Mouse (Mus musculus): ENCODE results near the gene Olfr1259. TPM values are rescaled to one million over a fixed set of nuclear protein-coding genes. Genes with fewer than 3 reads are reported as not detected.
"Not testable (repeated sequence)": the region's sequence is repeated elsewhere in the genome, so short reads cannot be mapped to it uniquely, and the experiment has no call there.

Olfr1259 gene
- polyA plus RNA-seq (2014; fragmentation: Nextera tagmentation; extraction: Ambion mirVana) = not detected in 2 replicates

- no peak for DNase-seq (ENCODE audit: low spot score)
- Histone ChIP-seq H3K27me3 (replicated peaks; ENCODE audit: control insufficient read depth, insufficient read depth, low read length) (no peaks in the 10 kb centered on the region), H3K4me2 (ENCODE audit: low read length) (no peak within 1 kb of the TSS), H3K9me3 (replicated peaks; ENCODE audit: control insufficient read depth, low read length) (no peaks in the 10 kb centered on the region), H3K4me1 (ENCODE audit: control insufficient read depth, insufficient read depth, low read length) (no peaks in the 10 kb centered on the region), H3K4me3 (ENCODE audit: low read depth, low read length) (no peak within 1 kb of the TSS), H3K27ac (ENCODE audit: low read depth, low read length) (no peak within 1 kb of the TSS), H3K36me3 (ENCODE audit: control insufficient read depth, insufficient read depth, low read length) (no peaks in the 10 kb centered on the region), H3K9ac (ENCODE audit: low read length) (no peak within 1 kb of the TSS)
- no peak for ATAC-seq
- 90% methylated on average over 5 of the region's 5 CpGs for WGBS
Observed at GRCm38 (mm10) chr2:89948564-89948963, at the start of gene Olfr1259. Olfr1259 (minus strand) TSS chr2:89948664.

- Histone ChIP-seq H3K9me3 (replicated peaks; ENCODE audit: control insufficient read depth, low read length) (no peaks in the 10 kb centered on the region), H3K9ac (ENCODE audit: low read length) (no peak within 1 kb of the TSS), H3K4me1 (ENCODE audit: control insufficient read depth, insufficient read depth, low read length) (no peaks in the 10 kb centered on the region), H3K27me3 (replicated peaks; ENCODE audit: control insufficient read depth, insufficient read depth, low read length) (no peaks in the 10 kb centered on the region), H3K4me3 (ENCODE audit: low read depth, low read length) (no peak within 1 kb of the TSS), H3K36me3 (ENCODE audit: control insufficient read depth, insufficient read depth, low read length) (no peaks in the 10 kb centered on the region), H3K27ac (ENCODE audit: low read depth, low read length) (no peak within 1 kb of the TSS), H3K4me2 (ENCODE audit: low read length) (no peak within 1 kb of the TSS)
- no peak for ATAC-seq
- no peak for DNase-seq (ENCODE audit: low spot score)
Observed at GRCm38 (mm10) chr2:89990921-89991320, 42.5 kb upstream of the Olfr1259 start, which contains the start of gene Olfr1261. Olfr1261 (plus strand) TSS chr2:89991221.

- Histone ChIP-seq H3K27me3 (replicated peaks; ENCODE audit: control insufficient read depth, insufficient read depth, low read length) (no peaks in the 10 kb centered on the region), H3K4me3 (ENCODE audit: low read depth, low read length) (no peak overlapping the region), H3K36me3 (ENCODE audit: control insufficient read depth, insufficient read depth, low read length) (no peaks in the 10 kb centered on the region), H3K9ac (ENCODE audit: low read length) (no peak overlapping the region), H3K9me3 (replicated peaks; ENCODE audit: control insufficient read depth, low read length) (no peaks in the 10 kb centered on the region), H3K4me1 (ENCODE audit: control insufficient read depth, insufficient read depth, low read length) (no peaks in the 10 kb centered on the region), H3K4me2 (ENCODE audit: low read length) (no peak overlapping the region), H3K27ac (ENCODE audit: low read depth, low read length) (no peak overlapping the region)
- ATAC-seq = no peak
- no peak for DNase-seq (ENCODE audit: low spot score)
- 84% methylated on average over 2 of the region's 2 CpGs for WGBS
Observed at GRCm38 (mm10) chr2:89977709-89978108, 29.2 kb upstream of the Olfr1259 start.

- Histone ChIP-seq H3K9ac (ENCODE audit: low read length) (no peak within 1 kb of the TSS), H3K27ac (ENCODE audit: low read depth, low read length) (no peak within 1 kb of the TSS), H3K36me3 (ENCODE audit: control insufficient read depth, insufficient read depth, low read length) (no peaks in the 10 kb centered on the region), H3K4me1 (ENCODE audit: control insufficient read depth, insufficient read depth, low read length) (no peaks in the 10 kb centered on the region), H3K27me3 (replicated peaks; ENCODE audit: control insufficient read depth, insufficient read depth, low read length) (no peaks in the 10 kb centered on the region), H3K4me3 (ENCODE audit: low read depth, low read length) (no peak within 1 kb of the TSS), H3K4me2 (ENCODE audit: low read length) (no peak within 1 kb of the TSS), H3K9me3 (replicated peaks; ENCODE audit: control insufficient read depth, low read length) (no peaks in the 10 kb centered on the region)
- peak; percentile 1 for DNase-seq (ENCODE audit: low spot score)
- WGBS = 79% methylated on average over 2 of the region's 2 CpGs
- no peak for ATAC-seq
Observed at GRCm38 (mm10) chr2:89974184-89974583, 25.7 kb upstream of the Olfr1259 start, which contains the start of gene Olfr1260. Olfr1260 (plus strand) TSS chr2:89974340.

GRCm38 (mm10) chr2:89927009-89927408 is 21.5 kb downstream of the Olfr1259 start, which contains the start of gene Olfr1258:
Olfr1258 (plus strand) TSS chr2:89927309.
- no peak for ATAC-seq
- Histone ChIP-seq H3K9ac (ENCODE audit: low read length) (no peak within 1 kb of the TSS), H3K9me3 (replicated peaks; ENCODE audit: control insufficient read depth, low read length) (no peaks in the 10 kb centered on the region), H3K4me1 (ENCODE audit: control insufficient read depth, insufficient read depth, low read length) (no peaks in the 10 kb centered on the region), H3K27me3 (replicated peaks; ENCODE audit: control insufficient read depth, insufficient read depth, low read length) (no peaks in the 10 kb centered on the region), H3K4me3 (ENCODE audit: low read depth, low read length) (no peak within 1 kb of the TSS), H3K27ac (ENCODE audit: low read depth, low read length) (no peak within 1 kb of the TSS), H3K4me2 (ENCODE audit: low read length) (no peak within 1 kb of the TSS), H3K36me3 (ENCODE audit: control insufficient read depth, insufficient read depth, low read length) (no peaks in the 10 kb centered on the region)
- DNase-seq (ENCODE audit: low spot score) = no peak

GRCm38 (mm10) chr2:89912616-89913015 is 35.8 kb downstream of the Olfr1259 start:
- H3K27me3 ChIP-seq (replicated peaks; ENCODE audit: control insufficient read depth, insufficient read depth, low read length); H3K4me3 ChIP-seq (ENCODE audit: low read depth, low read length); H3K9me3 ChIP-seq (replicated peaks; ENCODE audit: control insufficient read depth, low read length); H3K4me1 ChIP-seq (ENCODE audit: control insufficient read depth, insufficient read depth, low read length); H3K4me2 ChIP-seq (ENCODE audit: low read length); H3K36me3 ChIP-seq (ENCODE audit: control insufficient read depth, insufficient read depth, low read length); ATAC-seq; DNase-seq (ENCODE audit: low spot score); H3K9ac ChIP-seq (ENCODE audit: low read length); H3K27ac ChIP-seq (ENCODE audit: low read depth, low read length): not testable (repeated sequence)
- 93% methylated on average over 9 of the region's 9 CpGs for WGBS

Other genes with a start within 250 kb of the Olfr1259 start
- gene Olfr1252, start 223.7 kb downstream of the Olfr1259 start, polyA plus RNA-seq (2014; fragmentation: Nextera tagmentation; extraction: Ambion mirVana) = not detected in 2 replicates
- gene Olfr1253, start 191.6 kb downstream of the Olfr1259 start, polyA plus RNA-seq (2014; fragmentation: Nextera tagmentation; extraction: Ambion mirVana) = not detected in 2 replicates
- not detected in 2 replicates for gene Olfr1254, start 155.0 kb downstream of the Olfr1259 start, polyA plus RNA-seq (2014; fragmentation: Nextera tagmentation; extraction: Ambion mirVana)
- gene Olfr1255, start 136.6 kb downstream of the Olfr1259 start, polyA plus RNA-seq (2014; fragmentation: Nextera tagmentation; extraction: Ambion mirVana) = not detected in 2 replicates
- gene Olfr1256, start 107.1 kb downstream of the Olfr1259 start, polyA plus RNA-seq (2014; fragmentation: Nextera tagmentation; extraction: Ambion mirVana) = not detected in 2 replicates
- not detected in 2 replicates for gene Olfr48, start 100.5 kb downstream of the Olfr1259 start, polyA plus RNA-seq (2014; fragmentation: Nextera tagmentation; extraction: Ambion mirVana)
- gene Olfr1257, start 70.2 kb downstream of the Olfr1259 start, polyA plus RNA-seq (2014; fragmentation: Nextera tagmentation; extraction: Ambion mirVana) = not detected in 2 replicates
- not detected in 2 replicates for gene Olfr1258, start 21.4 kb downstream of the Olfr1259 start, polyA plus RNA-seq (2014; fragmentation: Nextera tagmentation; extraction: Ambion mirVana)
- not detected in 2 replicates for gene Olfr1260, start 25.7 kb upstream of the Olfr1259 start, polyA plus RNA-seq (2014; fragmentation: Nextera tagmentation; extraction: Ambion mirVana)
- not detected in 2 replicates for gene Olfr1261, start 42.6 kb upstream of the Olfr1259 start, polyA plus RNA-seq (2014; fragmentation: Nextera tagmentation; extraction: Ambion mirVana)
- not detected in 2 replicates for gene Olfr1262, start 51.5 kb upstream of the Olfr1259 start, polyA plus RNA-seq (2014; fragmentation: Nextera tagmentation; extraction: Ambion mirVana)
- not detected in 2 replicates for gene Olfr1263, start 63.5 kb upstream of the Olfr1259 start, polyA plus RNA-seq (2014; fragmentation: Nextera tagmentation; extraction: Ambion mirVana)
- gene Olfr1264, start 76.9 kb upstream of the Olfr1259 start, polyA plus RNA-seq (2014; fragmentation: Nextera tagmentation; extraction: Ambion mirVana) = not detected in 2 replicates
- gene Olfr1265, start 86.7 kb upstream of the Olfr1259 start, polyA plus RNA-seq (2014; fragmentation: Nextera tagmentation; extraction: Ambion mirVana) = not detected in 2 replicates
- not detected in 2 replicates for gene Olfr140, start 114.9 kb upstream of the Olfr1259 start, polyA plus RNA-seq (2014; fragmentation: Nextera tagmentation; extraction: Ambion mirVana)
- not detected in 2 replicates for gene Olfr1269, start 172.7 kb upstream of the Olfr1259 start, polyA plus RNA-seq (2014; fragmentation: Nextera tagmentation; extraction: Ambion mirVana)
- gene Olfr32, start 193.6 kb upstream of the Olfr1259 start, polyA plus RNA-seq (2014; fragmentation: Nextera tagmentation; extraction: Ambion mirVana) = not detected in 2 replicates
- not detected in 2 replicates for gene Olfr1270, start 204.4 kb upstream of the Olfr1259 start, polyA plus RNA-seq (2014; fragmentation: Nextera tagmentation; extraction: Ambion mirVana)